Mouse (Mus musculus) E14TG2a.4 (cell line): ENCODE measurements around the gene Hspb11.

Source experiments
- CTCF ChIP-seq: conservative IDR thresholded peaks from 2 replicates; pipeline ENCODE4 v1.5.1; 2014; ENCODE audit warnings: low read length
- POU5F1 ChIP-seq: IDR thresholded peaks from 2 replicates; pipeline ENCODE4 v1.6.1; 2014; ENCODE audit warnings: low read length, borderline replicate concordance

GRCm38 (mm10) chr4:107208880-107209279, 44.5 kb upstream of the Hspb11 start, which contains the start of gene Ldlrad1:
- TF ChIP-seq CTCF = no peak
- TF ChIP-seq POU5F1 = no peak
